Mouse (Mus musculus): ENCODE data around the gene Trpv1.
A peak's percentile ranks its signal among the peaks of the same experiment; 100 is the strongest.

Gene Trpv1

GRCm38 (mm10) chr11:73233992-73234391 lies at the start of gene Trpv1:
Trpv1 (plus strand) TSS chr11:73234292.
- no peak for DNase-seq (ENCODE audit: low spot score in 2 of 2)

GRCm38 (mm10) chr11:73185872-73186615 lies 48.0 kb upstream of the Trpv1 start:
- DNase-seq (ENCODE audit: low spot score in 2 of 2), result no peak

GRCm38 (mm10) chr11:73187231-73187630 lies 46.9 kb upstream of the Trpv1 start:
- DNase-seq (ENCODE audit: low spot score in 2 of 2), result no peak

DNA sequence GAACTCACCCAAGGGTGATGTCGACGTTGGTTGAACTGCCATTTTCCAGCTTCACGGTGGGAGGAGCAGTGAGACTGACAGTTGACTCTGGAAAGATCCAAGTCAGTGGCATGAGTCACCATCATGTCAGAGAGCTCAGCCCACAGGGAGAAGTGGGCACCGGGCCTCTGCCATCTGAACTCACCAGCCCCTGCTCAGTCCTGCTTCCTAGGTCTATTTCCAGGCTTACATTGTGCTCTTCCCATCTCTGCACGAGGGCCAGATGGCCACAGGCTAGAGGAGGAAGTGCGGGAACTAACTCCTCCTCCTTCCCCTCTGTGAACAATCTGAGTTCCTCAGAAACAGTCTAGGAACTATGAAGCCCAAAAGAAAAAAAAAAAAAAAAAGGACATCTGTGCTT lies 41.0 kb upstream of the Trpv1 start:
- no peak for DNase-seq (ENCODE audit: low spot score in 2 of 2)

- DNase-seq (ENCODE audit: low spot score in 2 of 2), result no peak
Measured at GRCm38 (mm10) chr11:73194444-73194843, 39.6 kb upstream of the Trpv1 start.

GRCm38 (mm10) chr11:73198190-73198589 lies 35.9 kb upstream of the Trpv1 start:
- DNase-seq (ENCODE audit: low spot score in 2 of 2), result no peak

- peak in 1 of 2 experiments; percentile 83 for DNase-seq (ENCODE audit: low spot score in 2 of 2)
Measured at GRCm38 (mm10) chr11:73198603-73199229, 35.4 kb upstream of the Trpv1 start, which contains the start of gene Ctns. Ctns (minus strand) TSS chr11:73199042.

- DNase-seq (ENCODE audit: low spot score in 2 of 2), result peak; percentile 93 to 95
Measured at GRCm38 (mm10) chr11:73199230-73199712, 34.8 kb upstream of the Trpv1 start, which contains the start of gene Shpk. Shpk (plus strand) TSS chr11:73199460.

DNA sequence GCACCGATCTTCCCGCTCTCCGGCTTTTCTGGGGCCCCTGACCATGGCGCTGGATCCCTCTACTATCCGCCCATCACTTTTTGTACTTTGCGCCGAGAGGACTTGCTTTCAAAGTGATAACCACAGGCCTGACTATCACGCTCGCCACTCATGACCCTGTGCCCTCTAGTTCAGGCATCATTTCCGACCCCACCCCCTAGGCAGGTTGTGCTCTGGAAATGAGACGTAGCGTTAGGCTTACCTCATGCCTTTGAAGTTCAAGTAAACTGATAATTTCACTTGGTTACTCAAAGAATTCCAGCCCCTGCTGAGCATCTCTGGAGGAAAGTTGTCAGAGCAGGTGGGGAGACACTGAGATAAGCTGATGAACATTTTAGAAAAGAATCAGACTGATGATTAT lies 34.2 kb upstream of the Trpv1 start:
- peak in 1 of 2 experiments; percentile 47 for DNase-seq (ENCODE audit: low spot score in 2 of 2)

DNA sequence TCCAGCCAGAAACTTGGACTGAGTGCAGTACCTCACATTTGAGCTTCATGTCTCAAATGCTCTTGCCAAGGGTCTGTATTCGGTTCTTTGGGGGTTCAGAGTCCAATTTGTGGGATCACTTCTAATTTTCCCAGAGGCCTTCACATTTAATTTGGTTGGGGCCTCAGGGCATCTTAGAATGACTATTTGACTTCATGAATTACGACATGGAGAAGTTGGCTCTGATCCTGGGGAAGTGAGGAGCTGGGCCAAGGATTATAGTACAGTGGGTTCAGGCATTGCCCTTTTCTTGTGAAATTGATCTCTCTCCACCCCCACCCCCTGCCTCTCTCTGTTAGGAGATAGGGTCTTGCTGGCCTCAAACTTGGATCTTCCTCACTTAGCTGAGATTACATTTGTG lies 33.1 kb upstream of the Trpv1 start:
- no peak for DNase-seq (ENCODE audit: low spot score in 2 of 2)

DNA sequence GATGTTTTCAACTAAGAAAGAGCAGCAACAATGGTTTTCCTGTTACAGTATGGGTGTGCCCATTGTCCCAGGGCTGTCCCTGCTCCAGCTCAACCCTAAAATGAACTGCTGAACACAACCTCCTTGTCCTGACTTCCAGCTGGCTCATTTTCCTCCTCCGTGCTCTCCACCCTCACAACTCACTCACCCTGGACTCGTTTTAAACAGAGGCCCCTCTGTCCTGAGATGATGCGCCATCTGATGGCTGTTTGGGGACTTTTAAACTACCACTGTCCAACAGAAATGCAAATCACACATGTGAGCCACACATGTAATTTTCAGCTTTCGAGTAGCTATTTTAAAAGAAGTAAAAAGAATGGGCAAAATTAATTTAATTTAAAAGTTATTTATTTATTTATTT lies 32.5 kb upstream of the Trpv1 start:
- no peak for DNase-seq (ENCODE audit: low spot score in 2 of 2)

GRCm38 (mm10) chr11:73203895-73204294 lies 30.2 kb upstream of the Trpv1 start:
- no peak for DNase-seq (ENCODE audit: low spot score in 2 of 2)

- DNase-seq (ENCODE audit: low spot score in 2 of 2), result no peak
Measured at GRCm38 (mm10) chr11:73205194-73205593, 28.9 kb upstream of the Trpv1 start.

DNA sequence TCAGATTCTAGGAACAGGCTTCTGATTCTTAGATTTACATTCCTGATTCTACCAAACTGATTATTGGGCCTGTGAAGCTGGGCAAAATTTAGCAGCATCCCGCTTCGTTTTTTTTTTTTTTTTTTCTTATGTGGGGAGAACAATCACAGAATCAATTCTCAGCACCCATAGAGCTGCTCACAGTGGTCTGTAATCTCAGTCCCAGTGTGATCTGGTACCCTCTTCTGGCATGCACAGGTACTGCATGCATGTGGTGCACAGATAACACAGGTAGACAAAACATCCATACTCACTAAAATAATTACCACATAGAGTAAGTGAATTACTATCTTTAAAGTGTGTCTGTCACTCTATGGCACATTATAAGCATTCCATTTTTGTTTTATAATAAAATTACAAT lies 26.5 kb upstream of the Trpv1 start:
- DNase-seq (ENCODE audit: low spot score in 2 of 2), result peak in 1 of 2 experiments; percentile 35

- no peak for DNase-seq (ENCODE audit: low spot score in 2 of 2)
Measured at GRCm38 (mm10) chr11:73213956-73214355, 20.1 kb upstream of the Trpv1 start.

GRCm38 (mm10) chr11:73219671-73220070 lies 14.4 kb upstream of the Trpv1 start:
- no peak for DNase-seq (ENCODE audit: low spot score in 2 of 2)

GRCm38 (mm10) chr11:73220651-73221050 lies 13.4 kb upstream of the Trpv1 start:
- no peak for DNase-seq (ENCODE audit: low spot score in 2 of 2)

DNA sequence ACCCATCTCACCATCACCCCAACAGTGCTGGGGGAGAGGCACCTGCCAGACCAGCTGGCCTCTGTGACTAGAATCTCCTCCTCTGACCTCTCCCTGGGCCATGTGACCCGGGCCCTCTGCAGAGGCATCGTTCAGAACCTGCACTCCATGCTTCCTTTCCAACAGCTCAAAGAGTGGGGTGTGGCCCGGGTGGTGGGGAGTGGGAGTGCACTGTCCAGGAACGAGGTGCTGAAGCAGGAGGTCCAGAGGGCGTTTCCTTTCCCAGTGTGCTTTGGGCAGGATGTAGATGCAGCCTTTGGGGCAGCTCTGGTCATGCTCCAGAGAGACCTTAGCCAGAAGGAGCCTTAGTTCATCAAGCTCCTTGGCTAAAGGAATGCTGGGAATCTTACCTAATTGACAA lies 11.2 kb upstream of the Trpv1 start:
- DNase-seq (ENCODE audit: low spot score in 2 of 2), result no peak

GRCm38 (mm10) chr11:73223966-73224365 lies 10.1 kb upstream of the Trpv1 start:
- peak in 1 of 2 experiments; percentile 26 for DNase-seq (ENCODE audit: low spot score in 2 of 2)

- DNase-seq (ENCODE audit: low spot score in 2 of 2), result no peak
Measured at GRCm38 (mm10) chr11:73225856-73226255, 8.2 kb upstream of the Trpv1 start.

DNA sequence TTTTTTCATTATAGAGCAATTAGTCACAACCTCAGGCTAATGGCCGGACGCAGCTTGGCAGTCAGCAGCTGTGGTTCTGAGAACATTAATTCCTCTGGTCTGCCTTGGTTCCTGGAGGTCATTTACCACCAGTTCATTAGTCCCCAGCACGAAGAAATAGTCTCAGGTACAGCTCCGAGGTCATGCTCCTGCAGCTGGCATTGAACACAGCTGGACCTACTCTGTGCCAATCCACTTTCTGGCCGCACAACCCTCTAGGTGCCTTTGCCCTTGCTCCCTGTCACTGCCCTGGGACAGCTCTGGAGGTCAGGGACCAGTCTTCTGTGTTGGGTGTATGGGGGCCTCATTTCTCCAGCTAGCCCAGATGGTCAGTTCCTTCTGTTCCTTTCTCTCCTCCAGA lies 5.2 kb upstream of the Trpv1 start:
- no peak for DNase-seq (ENCODE audit: low spot score in 2 of 2)

- no peak for DNase-seq (ENCODE audit: low spot score in 2 of 2)
Measured at GRCm38 (mm10) chr11:73230081-73230480, 4.0 kb upstream of the Trpv1 start.

- DNase-seq (ENCODE audit: low spot score in 2 of 2), result no peak
Measured at GRCm38 (mm10) chr11:73232513-73232912, 1.6 kb upstream of the Trpv1 start.
